8 mouse cellular contexts compared by ENCODE assay signal in genomic region chr14:25800166-25800960, GRCm38 (mm10). TPM values are rescaled to one million over a fixed set of nuclear protein-coding genes. Genes with fewer than 3 reads are reported as not detected.
A peak's percentile ranks its signal among the peaks of the same experiment; 100 is the strongest.
DNase-seq lines count a peak whose midpoint lies in the region; ATAC-seq lines count a peak whose summit lies in the region.

No protein-coding gene starts in this region.

- no peaks in the 10 kb centered on the region for H3K9me3 ChIP-seq in embryonic facial prominence, embryonic 13.5 days
- H3K9me3 ChIP-seq in limb, embryonic 13.5 days: no peaks in the 10 kb centered on the region

- peaks cover 33% of the 10 kb centered on the region for H3K4me1 ChIP-seq in embryonic facial prominence, embryonic 13.5 days
- H3K4me1 ChIP-seq in limb, embryonic 13.5 days: peaks cover 45% of the 10 kb centered on the region

- DNase-seq in 3T3-L1 (ENCODE audit: low read depth, low spot score): peak; percentile 78
- peak; percentile 84 for DNase-seq in adrenal gland, postnatal 25 days
- peak; percentile 81 to 88 for DNase-seq in heart, adult 9 months (ENCODE audit: low spot score in 2 of 2)
- DNase-seq in kidney, adult 8-10 months: peak; percentile 31 to 77
- DNase-seq in spleen, postnatal 36 days (ENCODE audit: low spot score in 2 of 2): peak; percentile 58 to 67

- no peaks in the 10 kb centered on the region for H3K27me3 ChIP-seq in embryonic facial prominence, embryonic 13.5 days
- 0 out of 2 replicates have a peak, but pooled peaks cover 3% of the 10 kb centered on the region for H3K27me3 ChIP-seq in limb, embryonic 13.5 days

- WGBS in embryonic facial prominence, embryonic 13.5 days: 25% methylated on average over 19 of the region's 19 CpGs
- 24% methylated on average over 19 of the region's 19 CpGs for WGBS in limb, embryonic 13.5 days

- no peak overlapping the region for H3K27ac ChIP-seq in embryonic facial prominence, embryonic 13.5 days
- no peak overlapping the region for H3K27ac ChIP-seq in limb, embryonic 13.5 days

- no peaks in the 10 kb centered on the region for H3K36me3 ChIP-seq in embryonic facial prominence, embryonic 13.5 days
- H3K36me3 ChIP-seq in limb, embryonic 13.5 days: no peaks in the 10 kb centered on the region

- no peak overlapping the region for H3K4me3 ChIP-seq in embryonic facial prominence, embryonic 13.5 days
- H3K4me3 ChIP-seq in limb, embryonic 13.5 days: no peak overlapping the region

- no peak for ATAC-seq in embryonic facial prominence, embryonic 13.5 days (ENCODE audit: insufficient number of reproducible peaks, insufficient read depth, low FRiP score, low TSS enrichment, low read depth)
- ATAC-seq in limb, embryonic 13.5 days (ENCODE audit: low FRiP score, low read depth): peak; percentile 55
- peak; percentile 95 for ATAC-seq in monocyte, adult 5-6 weeks (replicated peaks; ENCODE audit: insufficient number of reproducible peaks, low FRiP score, low TSS enrichment, poor library complexity, severe bottlenecking)

- H3K9ac ChIP-seq in embryonic facial prominence, embryonic 13.5 days: no peak overlapping the region
- H3K9ac ChIP-seq in limb, embryonic 13.5 days: no peak overlapping the region

- H3K4me2 ChIP-seq in embryonic facial prominence, embryonic 13.5 days: peak overlapping the region; percentile 12; the same call in 1 of the 2 replicates
- peak overlapping the region; percentile 39 for H3K4me2 ChIP-seq in limb, embryonic 13.5 days (replicated peaks)

RNA-seq across cellular contexts. Expression of gene Zcchc24, which starts 31.5 kb away (rescaled TPM):
- 16.2 and 18.4 TPM in 2 replicates for total RNA-seq in adrenal gland, postnatal 25 days (2021)
- 29.4 and 32.7 TPM in 2 replicates for polyA plus RNA-seq in embryonic facial prominence, embryonic 13.5 days (2015; fragmentation: Nextera tagmentation; extraction: Ambion mirVana)
- polyA plus RNA-seq in limb, embryonic 13.5 days (2015; fragmentation: Nextera tagmentation; extraction: Ambion mirVana): 34.7 and 37.6 TPM in 2 replicates
- 10.5 to 11.8 TPM (median 10.9 TPM) in 3 replicates for total RNA-seq in monocyte, adult 5-6 weeks (2017)

RNA-seq across cellular contexts. Expression of gene Anxa11, which starts 41.6 kb away (rescaled TPM):
- 70.1 and 72.0 TPM in 2 replicates for total RNA-seq in adrenal gland, postnatal 25 days (2021)
- polyA plus RNA-seq in embryonic facial prominence, embryonic 13.5 days (2015; fragmentation: Nextera tagmentation; extraction: Ambion mirVana): 15.4 and 15.9 TPM in 2 replicates
- 10.9 and 13.0 TPM in 2 replicates for polyA plus RNA-seq in limb, embryonic 13.5 days (2015; fragmentation: Nextera tagmentation; extraction: Ambion mirVana)
- 7.9 to 21.5 TPM (median 10.8 TPM) in 3 replicates for total RNA-seq in monocyte, adult 5-6 weeks (2017)
